Mouse (Mus musculus) lung, adult 10 weeks (tissue): ENCODE results near the gene Esf1. TPM values are rescaled to one million over a fixed set of nuclear protein-coding genes. Genes with fewer than 3 reads are reported as not detected.

Source experiments
- polyA plus RNA-seq: library from polyadenylated mRNA; stranded (reverse); fragments of 350-450 nt; fragmentation: Illumina TruSeq; extraction: RNeasy Lipid Tissue Mini Kit (QIAGEN cat#74804); gene quantifications from one replicate; pipeline ENCODE4 v1.2.3, GENCODE M21; 2014; ENCODE audit warnings: low read depth, low replicate concordance; ENCODE audit not compliant: insufficient read depth

Gene Esf1
- 7.9 TPM for polyA plus RNA-seq

DNA sequence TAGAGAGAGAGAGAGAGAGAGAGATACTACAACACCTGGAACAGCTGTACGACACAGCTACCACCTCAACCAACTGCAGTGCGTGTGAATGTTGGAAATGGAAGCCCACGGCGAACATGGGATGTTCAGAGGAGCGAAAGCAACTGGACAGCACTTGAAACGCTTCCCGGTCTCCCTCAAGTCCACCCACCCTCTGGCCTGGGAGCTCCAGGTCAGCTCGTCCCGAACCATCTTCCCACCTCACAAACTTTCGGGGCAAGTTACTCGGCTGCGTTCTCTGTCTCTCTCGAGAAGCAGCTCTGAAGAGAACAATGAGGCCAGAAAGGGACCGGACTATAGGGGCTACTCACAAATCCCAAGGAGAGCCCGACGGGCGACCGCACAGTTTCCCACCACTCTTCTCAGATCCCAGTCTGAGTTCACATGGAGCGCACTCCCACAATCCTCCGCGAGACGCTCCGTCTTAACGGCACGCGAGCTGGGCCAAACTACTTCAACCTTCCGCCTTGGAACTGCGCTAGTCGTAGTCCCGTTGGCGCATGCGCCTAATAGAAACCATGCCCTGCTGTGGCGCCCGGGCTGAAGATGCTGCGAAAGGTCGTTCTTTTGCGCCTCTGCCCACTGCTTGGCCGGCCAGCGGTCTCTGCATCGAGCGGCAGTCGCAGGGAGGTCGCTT lies at the start of gene Esf1, which contains the start of gene Ndufaf5:
TSS of gene Esf1 (minus strand) at position 438 of the 676 bp plus-strand sequence.
TSS of gene Ndufaf5 (plus strand) at position 523 of the 676 bp plus-strand sequence.

DNA sequence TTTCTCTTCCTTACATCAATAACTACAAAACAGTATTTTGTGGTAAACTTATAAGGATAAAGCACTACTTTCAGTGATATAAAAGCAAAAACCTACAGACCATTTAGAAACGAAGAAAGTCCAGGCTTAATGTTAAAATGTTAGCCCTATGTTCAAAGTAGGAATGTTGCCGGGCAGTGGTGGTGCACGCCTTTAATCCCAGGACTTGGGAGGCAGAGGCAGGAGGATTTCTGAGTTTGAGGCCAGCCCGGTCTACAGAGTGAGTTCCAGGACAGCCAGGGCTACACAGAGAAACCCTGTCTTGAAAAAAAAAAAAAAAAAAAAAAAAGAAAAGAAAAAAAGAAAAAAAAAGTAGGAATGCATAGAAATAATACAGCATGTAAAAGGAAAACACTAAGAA lies 18.6 kb downstream of the Esf1 start, which contains the start of gene Gm17374:
TSS of gene Gm17374 (plus strand) at position 301 of the 400 bp plus-strand sequence.

Other genes starting within 250 kb of the Esf1 start
- gene Tasp1, start 103.8 kb downstream of the Esf1 start, polyA plus RNA-seq: 7.4 TPM
- gene Gm17374, start 18.5 kb downstream of the Esf1 start, polyA plus RNA-seq: not detected
- gene Ndufaf5, start 85 bp upstream of the Esf1 start, polyA plus RNA-seq: 13.9 TPM
- not detected for gene Sel1l2, start 219.1 kb upstream of the Esf1 start, polyA plus RNA-seq
- 7.5 TPM for gene Macrod2, start 224.7 kb upstream of the Esf1 start, polyA plus RNA-seq